Mouse (Mus musculus) frontal cortex, postnatal 36 days (tissue): Measurements from ENCODE around the gene Hdhd3.
A peak's percentile ranks its signal among the peaks of the same experiment; 100 is the strongest.
"Not testable (repeated sequence)": the region's sequence is repeated elsewhere in the genome, so short reads cannot be mapped to it uniquely, and the experiment has no call there.

Experiments
- DNase-seq, 2 experiments: peaks; one replicate each; pipeline ENCODE4 v3.0.0; 2022; ENCODE audit warnings: low spot score in 2 of 2

Gene Hdhd3

DNA sequence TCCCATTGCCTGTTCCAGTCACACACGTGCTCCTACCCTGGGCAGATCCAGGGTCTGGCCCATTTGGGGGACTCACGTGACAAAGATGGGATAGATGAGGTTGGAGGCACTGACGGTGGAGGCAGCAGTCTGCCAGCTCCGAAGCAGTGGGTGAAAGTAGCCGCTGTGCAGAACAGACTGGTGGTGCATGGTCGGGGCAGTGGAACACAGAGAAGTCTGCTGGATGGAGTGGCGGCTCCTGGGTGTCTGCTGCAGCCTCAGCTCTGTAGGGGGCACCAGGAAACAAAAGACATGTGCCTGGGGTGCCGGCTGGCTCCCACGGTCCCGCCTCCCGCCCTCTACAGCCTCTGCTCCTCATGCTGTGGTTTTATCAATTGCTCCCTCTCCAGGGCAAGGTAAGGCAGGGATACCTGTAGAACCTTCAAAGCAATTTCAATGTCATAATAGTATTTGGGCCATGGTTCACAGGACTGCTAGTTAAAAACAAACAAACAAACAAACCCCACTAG is 10.8 kb upstream of the Hdhd3 start:
- no peak for DNase-seq

DNA sequence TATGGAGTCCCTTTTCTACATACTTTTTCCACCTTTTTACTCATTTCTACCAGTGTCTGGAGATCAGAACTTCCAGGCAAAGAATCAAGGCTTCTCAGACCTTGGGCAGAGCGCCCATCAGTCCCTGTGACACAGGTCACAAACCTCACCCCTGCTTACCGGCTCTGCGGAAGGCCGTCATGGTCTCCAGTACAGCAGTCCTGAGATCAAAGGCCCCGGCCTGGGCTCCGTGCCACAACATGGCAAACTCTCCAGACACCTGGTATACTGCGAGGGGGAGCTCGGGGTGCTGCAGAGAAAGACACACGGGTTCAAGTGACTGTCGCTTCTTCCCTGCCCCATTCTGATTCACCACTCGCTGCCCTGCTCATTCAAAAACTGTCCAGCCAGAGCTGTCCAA is 6.7 kb upstream of the Hdhd3 start:
- DNase-seq: no peak

DNA sequence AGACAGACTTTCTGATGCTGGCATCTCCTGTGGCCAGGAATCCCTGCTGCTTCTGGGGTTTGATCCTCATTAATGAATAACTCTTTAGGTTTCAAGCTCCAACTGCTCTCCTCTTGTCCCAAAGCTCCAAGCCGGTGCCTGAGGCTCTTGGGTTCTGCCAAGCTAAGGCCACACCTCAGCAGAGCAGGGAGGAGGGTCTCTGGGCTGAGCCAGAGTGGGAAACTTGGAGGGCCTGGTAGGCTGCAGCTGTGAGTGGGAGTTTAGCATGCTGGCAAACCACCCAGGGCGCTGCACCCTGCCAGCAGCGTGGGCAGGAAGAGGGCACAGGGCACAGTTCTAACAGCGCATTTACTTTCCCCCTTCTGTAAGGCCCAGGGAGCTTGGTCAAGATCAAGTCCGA is 5.6 kb upstream of the Hdhd3 start:
- DNase-seq: no peak

DNA sequence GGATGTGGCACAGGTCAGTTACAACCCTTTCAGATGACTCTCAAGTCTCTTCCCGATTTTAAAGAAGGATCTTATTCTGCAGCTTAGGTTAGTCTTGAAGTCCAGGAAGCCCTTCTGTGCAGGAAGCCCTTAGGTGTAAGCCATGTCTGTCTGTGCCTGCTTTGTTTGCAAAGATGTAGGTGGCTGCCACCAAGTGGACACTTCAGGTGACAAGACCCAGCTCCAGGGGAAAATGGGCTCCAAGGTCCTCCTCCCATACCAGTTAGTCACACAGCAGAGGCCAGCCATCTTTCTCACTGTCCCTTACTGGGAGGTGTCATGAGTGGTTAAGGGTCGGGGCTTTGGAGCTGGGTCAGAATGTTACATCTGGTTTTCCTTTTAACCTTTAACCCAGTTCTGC is 3.5 kb upstream of the Hdhd3 start:
- no peak for DNase-seq

DNA sequence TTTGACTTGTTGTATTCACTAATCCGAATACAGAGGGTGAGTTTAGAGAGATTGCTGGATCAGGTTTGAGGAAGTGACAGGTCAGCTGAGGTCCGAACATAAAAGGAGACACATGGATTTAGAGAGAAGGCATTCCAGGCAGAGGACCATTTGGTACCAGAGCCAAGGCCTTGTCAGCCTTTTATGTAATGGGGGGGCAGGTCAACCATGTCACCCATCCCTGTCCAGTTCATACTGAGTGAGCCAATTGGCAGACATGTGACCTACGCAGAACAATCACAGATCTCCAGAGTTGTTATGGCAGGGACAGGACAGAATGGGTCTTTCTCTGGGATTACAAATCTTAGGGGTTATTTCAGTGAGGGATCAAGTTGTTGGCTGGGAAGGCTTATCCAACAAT is 2.7 kb upstream of the Hdhd3 start:
- DNase-seq: no peak

DNA sequence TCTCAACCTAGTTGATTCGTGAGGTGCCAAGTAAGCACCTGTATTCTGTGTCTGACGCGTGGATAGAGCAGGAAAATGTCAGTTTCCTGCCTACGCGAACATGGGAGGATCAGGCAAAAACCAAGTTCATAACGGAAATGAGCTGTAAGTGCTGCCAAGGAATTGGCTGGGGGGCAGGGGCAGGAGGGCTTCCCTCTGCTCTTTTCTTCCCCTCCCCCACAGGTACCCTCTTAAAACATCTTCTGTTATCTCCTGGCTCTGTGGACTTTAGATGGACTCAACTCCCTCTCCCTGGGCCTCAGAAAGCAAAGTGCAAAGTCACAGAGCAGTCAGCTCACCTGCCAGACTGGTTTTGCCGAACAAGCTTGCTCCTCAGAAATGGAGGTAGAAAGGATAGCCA is 298 bp downstream of the Hdhd3 start:
- no peak for DNase-seq

DNA sequence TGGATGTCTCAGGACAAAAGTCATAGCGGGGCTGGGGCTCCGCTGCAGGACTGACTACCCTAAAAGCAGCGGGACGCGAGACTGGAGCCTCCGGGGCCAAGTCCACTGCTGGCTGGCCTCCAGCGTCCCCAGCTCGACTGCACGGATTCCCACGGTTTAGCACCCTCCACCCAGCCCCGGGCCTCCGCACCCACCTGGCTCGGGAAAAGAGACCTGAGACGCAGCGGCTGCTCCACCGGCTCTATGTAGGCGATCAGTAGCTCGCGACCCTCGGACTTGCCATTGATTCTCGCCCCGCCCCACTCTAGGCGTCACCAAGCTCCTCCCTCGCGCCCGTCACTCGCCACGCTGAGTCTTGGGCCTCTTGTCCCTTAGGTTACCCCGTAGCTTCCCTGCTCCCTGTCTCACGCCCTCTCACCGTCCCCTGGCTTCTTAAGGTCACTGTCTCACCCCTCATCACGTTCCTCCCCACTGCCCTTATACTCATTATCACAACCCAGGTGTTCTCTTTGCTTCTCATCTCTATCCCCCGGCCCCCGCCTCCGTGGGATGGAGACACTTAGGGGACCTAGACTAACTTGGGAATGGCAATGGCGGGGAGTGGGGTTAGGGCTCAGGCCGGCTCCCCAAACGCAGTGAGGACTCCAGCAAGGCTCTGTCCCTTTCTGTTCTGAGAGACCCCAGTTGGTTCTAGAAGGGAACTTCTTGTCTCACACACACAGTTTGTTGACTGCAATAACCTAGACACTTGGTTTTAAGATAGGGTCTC is 1.1 kb downstream of the Hdhd3 start:
- DNase-seq: peak; percentile 92 to 93

DNA sequence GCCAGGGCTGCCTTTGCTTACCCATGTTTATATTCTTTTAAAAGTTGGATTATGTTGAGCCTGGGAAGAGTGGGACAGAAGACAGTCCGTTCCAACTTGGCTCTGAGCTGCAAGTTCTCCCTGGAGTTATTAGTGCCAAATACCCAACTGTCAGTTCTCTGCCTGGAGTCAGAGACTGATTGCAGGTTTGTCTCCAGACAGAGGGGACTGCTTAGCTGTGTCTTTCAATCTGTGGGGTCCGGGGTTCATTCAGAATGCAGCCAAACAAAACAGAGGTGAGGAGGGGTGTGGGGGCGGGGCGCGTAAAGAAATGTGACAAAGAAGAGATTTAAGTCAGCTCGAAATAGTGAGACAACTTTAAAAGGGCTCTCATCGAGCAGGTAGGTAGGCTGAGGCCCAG is 1.7 kb downstream of the Hdhd3 start:
- no peak for DNase-seq

DNA sequence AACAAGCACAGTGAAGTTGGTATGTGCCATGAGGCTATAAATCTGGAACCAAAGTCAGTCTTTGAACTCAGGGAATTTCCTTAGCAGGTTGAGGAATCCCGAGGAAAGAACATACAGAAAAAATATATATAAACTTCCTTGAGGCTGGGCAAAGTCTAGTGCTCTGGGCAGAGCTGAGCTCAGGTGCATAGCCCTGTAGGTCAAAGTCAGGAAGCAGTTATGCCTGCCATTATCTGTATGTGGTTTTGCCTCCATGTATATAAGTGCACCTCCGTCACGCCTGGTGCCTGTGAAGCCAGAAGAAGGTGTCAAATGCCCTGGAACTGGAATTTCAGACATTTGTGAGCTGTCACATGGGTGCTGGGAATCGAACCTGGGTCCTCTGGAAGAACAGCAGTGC is 2.5 kb downstream of the Hdhd3 start:
- DNase-seq: no peak

DNA sequence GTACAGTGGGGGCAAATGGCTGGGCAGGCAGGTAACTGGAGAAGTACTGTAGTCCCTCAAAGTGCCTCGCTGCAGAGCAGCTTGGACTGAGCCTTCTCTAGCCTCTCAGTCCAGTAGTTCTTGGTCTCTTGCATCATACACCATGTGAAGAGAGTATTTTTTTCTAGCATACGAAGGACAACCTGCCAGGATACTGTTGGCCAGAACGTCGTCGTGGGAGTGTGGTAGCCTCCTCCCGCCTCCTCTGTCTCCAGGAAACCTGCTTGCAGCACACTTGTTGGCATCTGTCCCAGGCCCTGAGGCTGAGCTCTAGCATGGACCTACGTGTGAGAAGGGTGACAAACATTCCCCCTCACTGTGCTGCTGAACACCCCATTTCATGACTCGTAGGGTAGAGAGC is 6.5 kb downstream of the Hdhd3 start:
- DNase-seq: peak; percentile 72 to 77

DNA sequence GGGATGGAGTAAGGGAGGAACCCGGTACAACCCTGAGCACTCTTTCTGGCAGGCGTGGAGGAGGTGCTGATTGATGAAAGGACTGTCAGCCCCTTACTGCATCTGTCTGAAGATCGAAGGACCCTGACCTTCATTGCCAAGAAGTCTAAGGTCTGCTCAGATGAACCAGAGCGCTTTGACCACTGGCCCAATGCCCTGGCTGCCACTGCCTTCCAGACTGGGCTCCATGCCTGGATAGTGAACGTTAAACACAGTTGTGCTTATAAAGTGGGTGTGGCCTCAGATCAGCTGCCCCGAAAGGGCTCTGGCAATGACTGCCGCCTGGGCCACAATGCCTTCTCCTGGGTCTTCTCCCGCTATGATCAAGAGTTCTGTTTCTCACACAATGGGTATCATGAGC is 7.3 kb downstream of the Hdhd3 start:
- no peak for DNase-seq

DNA sequence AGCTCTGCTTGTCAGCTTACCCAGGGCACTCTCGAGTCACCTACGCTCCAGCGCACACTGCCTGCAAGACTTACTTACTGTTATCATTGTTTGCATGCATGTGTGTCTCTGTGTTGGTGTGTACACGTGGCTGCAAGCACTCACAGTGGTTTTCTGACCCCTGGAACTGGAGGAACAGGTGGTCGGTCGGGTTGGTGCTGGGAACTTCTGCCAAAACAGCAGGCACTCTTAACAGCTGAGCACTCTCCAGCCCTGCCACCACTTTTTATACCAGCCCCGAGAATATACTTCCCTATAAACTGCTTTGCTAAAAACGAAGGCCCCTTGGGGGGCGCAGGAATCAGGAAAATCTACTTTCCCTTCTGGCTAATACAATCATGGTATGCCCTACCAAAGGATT is 9.0 kb downstream of the Hdhd3 start:
- no peak for DNase-seq

DNA sequence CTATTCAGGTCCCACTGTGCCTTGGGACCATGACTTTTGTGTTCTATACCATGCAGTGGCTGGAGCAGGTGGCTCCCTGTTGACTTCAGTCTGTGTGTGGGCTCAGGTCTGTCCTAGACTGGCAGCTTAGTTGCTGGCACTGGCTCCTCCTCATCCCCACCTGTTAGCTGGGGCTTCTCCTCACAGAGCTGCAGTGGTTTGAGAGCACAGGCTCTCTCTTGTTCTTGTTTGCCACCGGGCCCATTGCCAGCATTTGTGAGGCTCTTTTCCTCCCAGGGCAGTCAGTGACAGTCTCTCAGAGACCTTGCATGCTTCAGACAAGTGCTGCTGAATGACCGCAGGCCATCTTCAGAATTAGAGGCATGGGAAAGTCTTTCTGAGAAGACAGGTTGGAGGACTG is 10.6 kb downstream of the Hdhd3 start:
- no peak for DNase-seq

DNA sequence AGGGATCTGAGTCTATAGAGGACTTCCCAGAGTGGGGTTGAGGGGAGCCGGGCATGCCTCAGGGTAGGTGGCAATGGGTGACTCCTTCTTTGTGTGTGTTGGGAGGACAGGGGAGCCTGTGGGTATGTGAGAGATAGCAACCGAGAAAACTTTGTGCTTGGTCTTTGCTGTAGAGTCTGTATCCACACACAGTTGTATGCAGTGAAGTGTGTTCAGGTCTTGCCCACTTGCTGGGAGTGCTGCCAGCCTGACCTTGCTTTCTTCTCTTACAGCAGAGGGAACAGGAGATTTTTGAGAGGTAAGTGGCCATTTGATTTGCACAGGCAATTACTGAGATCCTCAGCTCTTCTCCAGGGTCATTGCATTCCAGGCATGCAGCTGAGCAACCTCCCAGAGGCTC is 15.4 kb downstream of the Hdhd3 start:
- no peak for DNase-seq

DNA sequence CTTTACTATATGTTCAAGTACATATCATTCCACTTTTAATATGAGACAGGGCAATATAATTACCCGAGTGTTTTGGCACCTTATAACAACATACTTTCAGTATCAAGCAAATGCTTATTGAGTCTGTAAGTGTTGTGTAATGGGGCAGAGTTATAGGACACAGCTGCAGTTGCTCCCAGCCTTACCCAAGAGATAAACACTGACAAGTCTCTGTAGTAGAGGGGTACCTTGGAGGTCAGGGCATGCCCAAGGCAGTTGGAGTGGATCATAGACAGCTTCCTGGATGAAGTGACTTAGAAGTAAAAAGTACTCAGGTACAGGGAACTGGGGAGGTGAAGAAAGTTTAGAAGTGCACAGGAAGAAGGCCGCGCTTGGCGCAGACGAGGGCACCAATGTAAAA is 16.1 kb downstream of the Hdhd3 start:
- DNase-seq: no peak

DNA sequence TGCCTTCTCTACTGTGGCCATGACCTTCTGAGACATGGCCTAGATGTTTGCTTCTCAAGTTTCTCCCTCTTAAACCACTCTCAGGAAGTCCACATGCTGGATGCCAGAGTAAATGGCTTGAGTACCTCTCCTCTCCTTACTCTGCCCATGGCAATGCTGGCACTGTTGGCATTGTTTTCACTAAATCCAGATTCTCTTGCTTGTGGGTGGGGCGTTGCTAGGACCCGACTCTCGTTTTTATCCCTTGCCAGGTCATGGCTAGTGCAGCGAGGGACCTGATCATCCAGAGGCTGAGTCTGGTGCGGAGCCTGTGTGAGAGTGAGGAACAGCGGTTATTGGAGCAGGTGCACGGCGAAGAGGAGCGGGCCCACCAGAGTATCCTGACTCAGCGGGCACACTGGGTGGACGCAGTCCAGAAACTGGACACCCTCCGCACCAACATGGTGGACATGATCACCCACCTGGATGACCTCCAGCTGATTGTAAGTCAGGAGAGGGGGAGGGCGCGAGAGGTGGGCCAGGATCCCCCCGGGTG is 17.0 kb downstream of the Hdhd3 start:
- DNase-seq: no peak

DNA sequence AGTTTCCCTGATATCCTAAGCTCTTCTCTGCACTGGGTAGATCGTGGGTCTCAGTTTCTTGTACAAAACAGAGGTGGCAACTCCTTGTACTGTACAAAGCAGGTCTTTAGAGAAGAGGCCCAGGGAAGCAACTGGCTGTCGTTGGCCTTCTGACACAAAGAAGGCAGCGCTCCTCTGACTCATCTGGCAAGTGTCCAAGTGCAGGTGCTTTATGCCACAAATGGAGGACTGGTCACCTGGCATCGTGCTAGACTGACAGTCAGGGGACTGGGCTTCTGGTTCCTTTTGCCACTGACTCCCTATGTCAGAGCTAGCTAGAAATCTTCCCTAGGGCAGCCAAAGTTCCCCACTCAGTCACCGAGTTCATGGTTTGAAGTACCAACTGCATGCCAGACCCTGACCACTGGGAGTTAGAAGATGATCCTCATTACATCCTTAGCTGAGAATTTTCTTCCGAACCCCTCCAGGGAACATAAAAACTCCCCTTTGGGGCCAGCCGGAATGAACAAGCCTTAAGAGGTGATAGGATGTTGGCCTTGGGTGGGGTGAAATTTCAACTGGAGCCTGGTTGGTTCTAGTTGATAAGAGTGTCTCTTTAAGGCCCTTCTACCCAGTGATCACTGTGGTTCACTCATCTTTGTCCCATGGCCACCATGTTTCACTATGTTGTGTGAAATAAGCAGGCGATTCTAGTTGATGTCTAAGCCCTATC is 17.7 kb downstream of the Hdhd3 start:
- DNase-seq: no peak

DNA sequence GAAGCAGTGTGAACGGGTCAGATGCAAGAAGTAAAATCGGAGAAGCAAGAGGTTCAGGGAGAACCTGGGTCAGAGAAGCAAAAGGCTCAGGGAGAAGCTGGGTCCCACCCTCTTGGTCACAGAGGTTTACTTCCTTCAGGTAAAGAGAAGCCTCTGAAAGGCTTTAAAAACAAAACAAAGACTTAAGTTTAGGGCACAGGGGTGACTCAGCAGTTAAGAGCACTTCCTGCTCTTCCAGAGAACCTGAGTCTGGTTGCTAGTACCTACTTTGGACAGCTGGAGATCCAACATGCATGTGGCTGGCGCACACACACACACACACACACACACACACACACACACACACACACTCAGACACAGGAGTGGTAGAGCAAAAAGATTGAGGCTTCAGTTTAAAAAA is 18.3 kb downstream of the Hdhd3 start:
- no peak for DNase-seq

DNA sequence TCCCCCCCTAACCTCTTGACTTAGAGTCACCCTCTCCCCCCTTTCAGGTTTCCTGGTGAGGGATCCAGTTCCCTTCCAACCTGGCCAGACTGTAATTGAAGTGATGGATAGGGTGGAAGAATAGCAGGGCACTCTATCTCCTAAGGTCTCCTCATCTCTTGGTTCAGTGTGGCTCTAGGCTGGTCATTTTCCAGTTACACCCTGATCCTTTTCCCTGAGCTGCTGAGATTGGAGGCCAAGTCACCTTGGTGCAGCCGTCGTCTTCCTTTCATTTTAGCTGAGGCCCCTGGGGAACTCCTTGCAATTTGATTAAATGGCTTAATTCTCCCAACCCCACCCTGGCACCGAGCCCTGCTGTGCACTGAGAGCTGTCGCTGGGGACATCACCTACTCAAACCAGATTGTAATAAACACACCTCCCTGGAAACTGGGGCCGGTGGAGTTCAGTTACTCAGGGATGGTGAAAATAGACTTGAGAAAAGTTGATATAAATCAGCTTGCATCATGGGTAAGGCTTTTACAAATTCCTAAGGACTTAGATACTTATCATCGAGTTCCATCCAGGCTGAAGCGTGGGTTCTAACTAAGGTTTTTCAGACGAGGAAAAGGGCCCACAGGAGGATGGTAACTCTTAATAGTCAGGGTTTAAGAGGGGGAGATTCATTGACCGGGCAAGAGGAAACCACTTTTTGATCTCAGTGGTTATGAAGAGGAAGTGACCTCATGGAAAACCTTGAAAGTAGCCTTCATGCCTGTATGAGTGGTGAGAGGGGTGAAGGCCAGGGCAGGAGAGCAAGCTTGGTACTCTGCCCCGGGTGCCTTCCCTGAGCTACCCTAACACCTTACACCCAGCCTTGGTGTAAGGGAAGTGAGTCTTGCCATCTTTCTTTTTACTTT is 22.3 kb downstream of the Hdhd3 start:
- DNase-seq: no peak

DNA sequence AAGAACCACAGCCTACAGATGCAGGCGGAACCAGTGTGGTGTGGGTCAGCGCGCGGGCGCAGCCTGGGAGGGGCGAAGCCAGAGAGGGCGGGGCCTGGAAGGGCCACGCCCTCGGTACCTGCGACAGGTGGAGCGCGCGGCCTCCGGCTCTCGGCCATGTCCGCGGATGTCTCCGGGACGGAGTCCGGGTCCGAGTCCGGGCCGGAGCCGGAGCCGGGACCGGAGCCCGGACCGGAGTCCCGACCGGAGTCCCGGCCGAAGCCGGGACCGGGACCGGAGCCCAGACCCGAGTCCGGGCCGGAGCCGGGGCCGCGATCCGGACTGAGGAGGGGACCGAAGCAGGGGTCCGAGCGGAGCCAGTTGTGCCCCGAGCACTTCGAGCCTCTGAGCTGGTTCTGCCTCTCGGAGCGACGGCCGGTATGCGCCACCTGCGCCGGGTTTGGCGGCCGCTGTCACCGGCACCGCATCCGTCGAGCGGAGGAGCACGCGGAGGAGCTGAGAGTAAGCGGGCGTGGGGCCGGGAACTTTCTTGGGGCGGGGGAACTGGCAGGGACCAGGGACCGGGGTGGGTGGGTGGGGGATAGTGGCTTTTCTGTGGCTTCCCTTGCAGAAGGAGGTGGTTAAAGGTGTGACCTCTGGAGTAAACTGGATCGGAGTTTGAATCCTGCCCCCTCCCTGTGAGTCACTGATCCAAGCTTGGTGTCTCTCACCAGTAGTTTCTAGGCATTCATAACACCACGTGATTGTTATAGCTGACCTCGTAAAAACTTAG is 23.1 kb downstream of the Hdhd3 start, which contains the start of gene Bspry:
Gene Bspry (plus strand): TSS at position 117 of the 772 bp plus-strand sequence.
- DNase-seq: no peak

DNA sequence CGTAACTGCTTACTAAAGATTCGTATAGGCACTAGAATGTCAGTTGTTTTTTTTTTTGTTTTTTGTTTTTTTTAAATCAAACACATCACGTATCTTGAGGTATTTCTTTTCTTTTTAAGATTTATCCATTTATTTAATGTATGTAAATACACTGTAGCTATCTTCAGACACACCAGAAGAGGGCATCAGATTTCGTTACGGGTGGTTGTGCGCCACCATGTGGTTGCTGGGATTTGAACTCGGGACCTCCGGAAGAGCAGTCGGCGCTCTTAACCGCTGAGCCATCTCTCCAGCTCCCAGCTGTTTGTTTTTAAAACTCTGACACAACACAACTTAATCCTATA is 23.7 kb downstream of the Hdhd3 start:
- DNase-seq: not testable (repeated sequence)
